Mouse (Mus musculus) thymus, adult 18-20 months (tissue): ENCODE data around the gene Fam13c.
A peak's percentile ranks its signal among the peaks of the same experiment; 100 is the strongest.

ENCODE experiments used
- DNase-seq, 2 experiments: peaks; one replicate each; pipeline ENCODE4 v3.0.0; 2022; ENCODE audit warnings: mixed read lengths in 2 of 2

Gene Fam13c

DNA sequence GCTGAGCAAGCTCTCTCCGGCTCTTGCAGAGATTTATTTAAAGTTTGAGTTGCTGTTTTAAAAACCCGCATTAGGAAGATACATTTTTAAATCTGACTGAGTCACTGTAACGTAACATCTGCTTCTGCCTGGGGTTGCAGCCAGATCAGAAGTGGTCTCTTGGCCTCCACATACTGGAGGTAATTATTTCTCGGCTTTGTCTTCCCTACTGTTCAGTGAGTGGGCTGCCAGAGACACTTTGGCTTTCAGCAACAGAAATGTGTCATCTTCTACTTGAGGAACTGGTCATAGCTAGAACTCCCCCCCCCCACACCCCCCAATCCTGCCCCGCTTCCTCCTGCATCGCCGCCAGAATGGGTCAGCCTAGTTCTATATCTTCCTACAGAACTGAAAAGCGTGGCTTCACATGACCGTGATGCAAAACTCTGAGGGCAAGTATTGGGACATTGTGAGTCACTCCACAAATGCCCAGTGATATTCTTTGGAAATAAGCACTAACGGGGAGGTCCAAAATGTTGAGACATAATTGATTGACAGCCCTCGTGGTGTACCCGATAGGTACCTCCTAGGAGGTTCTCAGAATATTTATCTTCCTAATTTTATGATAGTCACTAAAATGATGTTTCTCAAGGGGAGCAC, 90.0 kb downstream of the Fam13c start:
- no peak for DNase-seq

DNA sequence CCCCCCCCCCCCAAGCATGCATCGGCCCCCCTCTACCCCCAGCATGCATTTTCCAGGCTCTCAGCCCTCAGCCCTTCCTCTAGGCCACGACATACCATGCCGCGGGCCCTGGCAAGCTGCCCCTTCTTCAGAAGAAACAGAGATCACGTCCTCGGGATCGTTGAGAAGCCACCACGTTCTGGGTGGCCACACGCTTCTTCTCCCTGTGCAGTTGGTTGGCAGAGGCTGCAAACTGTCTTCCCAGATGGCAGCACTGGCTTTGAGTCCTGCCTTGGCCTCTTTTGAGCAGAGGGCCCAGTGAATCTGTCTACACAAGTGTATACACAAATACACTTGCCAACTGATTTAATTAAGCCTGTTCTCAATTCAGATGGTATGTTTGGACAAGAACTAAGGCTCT, 92.0 kb downstream of the Fam13c start:
- DNase-seq, result no peak

DNA sequence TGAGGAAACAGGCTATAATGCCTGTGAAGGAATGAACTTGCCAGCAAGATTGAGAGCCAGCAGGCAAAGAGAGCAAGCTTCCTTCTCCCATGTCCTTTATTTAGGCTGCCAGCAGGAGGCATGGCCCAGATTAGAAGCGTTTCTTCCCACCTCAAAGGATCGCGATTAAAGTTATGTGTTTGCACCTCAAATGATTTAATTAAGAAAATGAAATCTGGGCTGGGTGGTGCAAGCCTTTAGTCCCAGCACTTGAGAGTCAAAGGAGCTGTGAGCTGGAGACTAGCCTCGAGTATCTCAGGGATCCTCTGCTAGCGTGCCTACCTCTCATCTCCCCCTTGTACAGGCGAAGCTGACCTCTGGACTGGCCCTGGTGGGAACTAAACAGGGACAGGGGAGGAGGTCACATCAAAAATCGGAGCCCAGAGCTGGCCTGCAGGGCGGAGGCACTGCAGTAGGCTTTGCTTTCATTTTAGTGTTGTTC, 93.1 kb downstream of the Fam13c start:
- no peak for DNase-seq

GRCm38 (mm10) chr10:70533986-70534385, 93.7 kb downstream of the Fam13c start:
- no peak for DNase-seq

DNA sequence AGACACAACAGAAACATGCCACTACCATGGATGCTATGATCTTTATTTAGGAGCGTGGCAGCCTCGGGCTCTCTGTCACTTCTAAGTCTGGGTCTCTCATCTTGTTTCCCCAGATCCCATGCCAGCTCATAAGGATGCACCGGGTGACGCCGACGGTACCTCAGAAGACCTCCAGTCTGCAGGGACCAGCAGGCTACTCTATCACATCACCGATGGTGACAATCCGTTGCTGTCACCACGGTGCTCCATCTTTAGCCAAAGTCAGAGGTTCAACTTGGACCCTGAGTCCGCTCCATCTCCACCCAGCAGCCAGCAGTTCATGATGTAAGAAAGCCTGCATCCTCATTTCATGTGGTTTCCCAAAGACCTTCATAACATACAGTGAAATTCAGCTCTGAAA, 94.3 kb downstream of the Fam13c start:
- DNase-seq, result no peak

DNA sequence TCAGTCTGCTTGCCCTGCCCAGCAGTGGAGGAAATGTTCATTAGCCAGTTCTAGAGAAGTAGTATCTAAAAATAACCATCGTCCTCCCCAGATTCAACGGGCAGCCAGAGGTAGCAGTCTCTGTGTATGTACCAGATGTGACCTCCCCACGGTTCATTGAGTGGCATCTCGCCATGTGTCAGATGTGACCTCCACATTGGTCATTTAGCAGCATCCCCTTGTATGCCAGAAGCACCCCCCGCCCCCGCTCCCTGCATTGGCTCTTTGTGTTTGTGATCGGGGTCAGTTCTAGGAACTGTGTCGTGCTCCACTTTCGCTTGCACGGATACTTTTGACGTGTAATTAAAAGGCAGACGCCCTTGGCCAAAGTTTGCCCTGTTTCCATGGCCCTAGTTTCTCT, 95.1 kb downstream of the Fam13c start:
- no peak for DNase-seq

GRCm38 (mm10) chr10:70537694-70538093, 97.4 kb downstream of the Fam13c start:
- no peak for DNase-seq

DNA sequence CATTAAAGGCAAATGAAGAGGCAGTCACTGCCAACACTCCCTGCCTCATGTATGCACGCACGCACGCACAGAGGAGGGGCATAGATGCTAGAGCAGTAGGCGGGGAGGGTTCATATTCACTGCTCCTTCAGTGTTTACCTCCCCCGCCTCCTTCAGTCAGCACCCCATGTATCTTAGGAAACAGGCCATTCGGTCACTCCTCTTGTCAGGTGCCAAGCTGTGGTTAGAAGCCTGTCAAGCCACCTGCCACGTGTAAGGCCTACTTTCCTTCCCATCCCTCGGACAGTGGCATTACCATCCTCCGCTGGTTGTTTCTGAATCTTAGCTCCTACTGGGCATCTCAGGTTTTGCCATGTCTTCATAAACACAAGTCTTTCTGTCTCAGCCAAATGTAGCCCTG, 99.0 kb downstream of the Fam13c start:
- DNase-seq, result no peak

- no peak for DNase-seq
These were observed 100.3 kb downstream of the Fam13c start for GRCm38 (mm10) chr10:70540456-70541195.

- DNase-seq, result no peak
These were observed 102.6 kb downstream of the Fam13c start for GRCm38 (mm10) chr10:70542857-70543256.

GRCm38 (mm10) chr10:70552531-70552930, 112.2 kb downstream of the Fam13c start:
- DNase-seq, result no peak

DNA sequence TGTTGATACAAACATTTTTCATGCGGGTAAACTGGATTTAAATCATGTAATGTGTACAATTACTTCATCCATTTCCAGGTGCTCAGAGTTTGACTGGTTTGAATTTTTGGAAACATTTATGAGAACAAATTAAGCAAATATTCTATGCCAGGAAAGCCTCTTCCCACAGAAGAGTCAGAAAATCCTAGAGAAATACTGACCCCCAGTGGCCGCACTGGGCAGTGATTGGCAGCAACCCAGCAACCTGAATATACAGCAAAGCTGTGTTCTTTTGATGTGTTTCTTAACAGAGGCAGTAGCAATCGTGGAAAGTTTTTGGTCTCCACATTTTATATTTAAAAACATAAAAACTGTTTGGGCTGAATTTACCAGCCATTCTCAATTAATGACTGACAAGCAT, 123.4 kb downstream of the Fam13c start:
- DNase-seq, result no peak

GRCm38 (mm10) chr10:70581556-70582211, 141.4 kb downstream of the Fam13c start:
- DNase-seq, result no peak

DNA sequence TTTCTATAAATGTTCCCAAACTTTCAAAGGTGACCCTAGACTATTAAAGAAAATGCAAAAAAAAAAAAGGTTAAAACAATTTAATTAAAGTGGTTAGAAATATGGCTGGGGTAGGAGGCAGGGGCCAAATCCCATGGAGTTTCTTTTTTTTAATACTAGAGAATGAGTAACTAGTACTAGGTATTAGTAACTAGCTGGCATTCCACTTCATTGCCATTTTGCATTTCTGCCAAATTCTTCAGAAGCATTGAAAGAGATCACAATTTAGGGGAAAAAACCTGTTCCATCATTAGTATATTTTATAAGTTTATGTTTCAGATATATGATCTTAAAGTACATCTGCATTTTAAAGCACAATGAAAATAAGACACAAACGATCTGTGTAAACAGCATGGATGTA, 143.9 kb downstream of the Fam13c start:
- DNase-seq, result no peak

DNA sequence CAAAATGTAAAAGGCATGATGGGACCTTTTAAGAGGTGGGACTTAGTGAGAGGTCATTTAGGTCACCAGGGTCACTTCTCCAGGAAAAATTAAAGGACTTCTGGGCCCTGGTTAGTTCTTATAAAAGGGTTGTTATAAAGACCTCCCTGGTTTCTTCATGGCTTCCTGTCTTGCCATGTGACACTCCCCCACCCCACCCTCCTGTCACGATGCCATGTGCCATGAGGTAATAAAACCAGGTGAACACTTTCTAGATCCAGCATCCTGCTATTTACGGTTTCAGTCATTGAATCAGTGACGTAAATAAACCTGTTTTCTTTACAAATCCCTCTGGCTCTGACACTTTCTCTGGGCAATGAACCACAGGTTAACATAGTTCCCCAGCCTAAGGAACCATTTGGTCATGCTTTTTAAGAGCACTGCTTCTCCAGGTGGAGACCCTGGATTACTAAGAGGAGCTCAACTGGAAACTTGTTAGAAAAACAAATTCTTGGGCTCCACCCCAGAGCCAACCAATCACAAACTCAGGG, 146.7 kb downstream of the Fam13c start:
- no peak for DNase-seq

- DNase-seq, result no peak
These were observed 153.7 kb downstream of the Fam13c start for GRCm38 (mm10) chr10:70594007-70594406.

- no peak for DNase-seq
These were observed 157.8 kb downstream of the Fam13c start for GRCm38 (mm10) chr10:70598081-70598515.

GRCm38 (mm10) chr10:70598516-70599125, 158.3 kb downstream of the Fam13c start:
- peak in 1 of 2 experiments; percentile 1 for DNase-seq

DNA sequence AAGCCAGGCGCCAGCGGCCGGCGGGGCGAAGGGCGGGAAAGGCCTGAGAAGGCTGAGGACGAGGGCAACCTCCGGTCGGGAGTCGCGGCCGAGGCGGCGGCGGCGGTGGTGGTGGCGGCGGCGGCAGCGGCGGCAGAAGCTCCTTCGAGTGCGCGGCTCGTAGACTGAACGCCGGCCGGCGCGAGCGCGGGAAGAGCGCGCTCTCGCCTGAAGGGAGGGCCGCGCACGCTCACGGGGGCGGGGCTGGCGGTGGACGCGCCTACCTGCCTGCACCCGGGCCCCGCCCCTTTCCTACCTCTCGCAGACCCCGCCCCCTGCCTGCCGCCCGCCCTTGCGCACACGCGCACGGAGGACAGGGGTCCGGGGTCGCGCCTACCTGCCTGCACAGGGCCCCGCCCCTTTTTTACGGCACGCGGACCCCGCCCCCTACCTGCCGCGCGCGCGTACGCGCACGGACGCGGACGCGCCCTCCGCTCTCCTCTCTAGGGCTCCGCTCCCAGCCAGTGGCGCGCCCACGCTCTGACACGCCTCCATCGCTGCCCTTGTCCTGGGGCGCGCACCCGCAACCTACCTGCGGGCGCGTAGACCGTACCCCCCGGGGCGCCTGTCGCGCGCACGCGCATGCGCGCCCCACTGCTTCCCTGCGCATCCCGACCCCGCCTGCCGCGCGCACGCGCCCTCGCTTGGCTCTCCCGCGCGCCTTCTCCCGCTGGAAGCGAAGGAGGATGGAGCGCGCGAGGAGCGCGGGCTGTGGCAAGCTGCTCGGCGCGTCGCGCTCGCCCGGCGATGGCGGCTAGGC, 159.0 kb downstream of the Fam13c start:
- DNase-seq, result peak; percentile 3

GRCm38 (mm10) chr10:70599925-70600305, 159.6 kb downstream of the Fam13c start:
- DNase-seq, result no peak
